Comparison of ENCODE assay signal across 15 mouse cellular contexts in the genomic region with DNA sequence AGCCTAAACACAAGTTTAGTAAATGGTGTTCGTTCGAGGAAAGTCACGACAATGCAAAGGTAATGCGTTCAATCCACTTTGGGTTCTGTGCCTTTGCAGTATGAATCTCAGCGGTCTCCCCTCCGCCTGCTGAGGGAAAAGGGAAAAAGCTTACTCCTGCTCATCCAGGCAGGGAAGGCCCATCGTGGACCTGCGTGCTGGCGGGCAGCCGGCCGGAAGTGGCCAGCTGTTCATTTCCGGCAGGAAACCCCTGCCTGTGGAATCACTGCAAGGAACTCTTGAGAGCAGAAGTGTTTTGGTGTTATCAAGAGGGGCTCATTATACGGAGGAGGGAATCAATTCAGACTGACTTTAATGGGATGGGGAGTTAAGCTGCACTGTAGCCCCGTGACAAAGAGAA.
A peak's percentile ranks its signal among the peaks of the same experiment; 100 is the strongest.
DNase-seq lines count a peak whose midpoint lies in the region; ATAC-seq and TF ChIP-seq lines count a peak whose summit lies in the region.
"Had no signal": no experiment of that assay in that cellular context is flagged by ENCODE, and none has a peak within 500 bp of the region (broad histone marks: within the 10 kb centered on the region; RNA-seq: fewer than 3 reads in every experiment).

No protein-coding gene starts in this region.

- no peaks in the 10 kb centered on the region for H3K9me3 ChIP-seq in heart, embryonic 12.5 days (replicated peaks)
- H3K9me3 ChIP-seq in kidney, postnatal 0 days (replicated peaks; ENCODE audit: low read length) = no peaks in the 10 kb centered on the region
- H3K9me3 ChIP-seq in ES-Bruce4 (replicated peaks; ENCODE audit: control insufficient read depth, insufficient read depth, low read length, poor library complexity, severe bottlenecking) = no peaks in the 10 kb centered on the region
- no peaks in the 10 kb centered on the region for H3K9me3 ChIP-seq in embryonic facial prominence, embryonic 14.5 days (ENCODE audit: control insufficient read depth, low read length)
- no peaks in the 10 kb centered on the region for H3K9me3 ChIP-seq in midbrain, embryonic 10.5 days (replicated peaks)
- H3K9me3 ChIP-seq: embryonic facial prominence, embryonic 13.5 days; forebrain, embryonic 10.5 days; limb, embryonic 12.5 days; neural tube, embryonic 13.5 days had no signal

- H3K9ac ChIP-seq in heart, embryonic 12.5 days = no peak overlapping the region
- no peak overlapping the region for H3K9ac ChIP-seq in kidney, postnatal 0 days (ENCODE audit: low read depth, low read length)
- no peak overlapping the region for H3K9ac ChIP-seq in ES-Bruce4 (ENCODE audit: low read depth, poor library complexity, severe bottlenecking)
- H3K9ac ChIP-seq in embryonic facial prominence, embryonic 14.5 days (ENCODE audit: low read depth, low read length) = no peak overlapping the region
- H3K9ac ChIP-seq: embryonic facial prominence, embryonic 13.5 days; limb, embryonic 12.5 days; neural tube, embryonic 13.5 days had no signal

- H3K27ac ChIP-seq in heart, embryonic 12.5 days (ENCODE audit: poor library complexity, severe bottlenecking) = no peak overlapping the region
- no peak overlapping the region for H3K27ac ChIP-seq in kidney, postnatal 0 days
- H3K27ac ChIP-seq in ES-Bruce4 (ENCODE audit: insufficient read depth, low read length) = no peak overlapping the region
- no peak overlapping the region for H3K27ac ChIP-seq in embryonic facial prominence, embryonic 14.5 days (replicated peaks; ENCODE audit: low read depth, low read length)
- no peak overlapping the region for H3K27ac ChIP-seq in midbrain, embryonic 10.5 days (replicated peaks)
- H3K27ac ChIP-seq: embryonic facial prominence, embryonic 13.5 days; forebrain, embryonic 10.5 days; limb, embryonic 12.5 days; neural tube, embryonic 13.5 days had no signal

- ATAC-seq in heart, embryonic 12.5 days (ENCODE audit: insufficient number of reproducible peaks, low FRiP score) = no peak
- no peak for ATAC-seq in kidney, postnatal 0 days (replicated peaks; ENCODE audit: low FRiP score, low read depth)
- ATAC-seq in embryonic facial prominence, embryonic 14.5 days (ENCODE audit: low read depth) = no peak

- TF ChIP-seq EP300 in ES-Bruce4 (IDR thresholded peaks at IDR 0.05; ENCODE audit: insufficient read depth, low read depth, low read length) = no peak

- no peak for TF ChIP-seq POLR2A in ES-Bruce4 (IDR thresholded peaks at IDR 0.05; ENCODE audit: insufficient read depth, low read length)

- 54% methylated on average over 14 of the region's 14 CpGs for WGBS in heart, embryonic 12.5 days
- WGBS in kidney, postnatal 0 days = 39% methylated on average over 14 of the region's 14 CpGs
- WGBS in embryonic facial prominence, embryonic 14.5 days = 55% methylated on average over 14 of the region's 14 CpGs
- WGBS in midbrain, embryonic 10.5 days = 66% methylated on average over 14 of the region's 14 CpGs

- TF ChIP-seq CTCF in kidney, postnatal 0 days (IDR thresholded peaks at IDR 0.05; ENCODE audit: low read depth) = no peak
- TF ChIP-seq CTCF in ES-Bruce4 (IDR thresholded peaks at IDR 0.05; ENCODE audit: low read depth, low read length) = no peak

- no peaks in the 10 kb centered on the region for H3K27me3 ChIP-seq in heart, embryonic 12.5 days (replicated peaks)
- no peaks in the 10 kb centered on the region for H3K27me3 ChIP-seq in kidney, postnatal 0 days (ENCODE audit: insufficient read depth, low read length)
- H3K27me3 ChIP-seq in ES-Bruce4 (ENCODE audit: control insufficient read depth, insufficient read depth, low read length, poor library complexity, severe bottlenecking) = no peaks in the 10 kb centered on the region
- H3K27me3 ChIP-seq in embryonic facial prominence, embryonic 14.5 days (replicated peaks; ENCODE audit: control insufficient read depth, insufficient read depth, low read length) = no peaks in the 10 kb centered on the region
- H3K27me3 ChIP-seq in midbrain, embryonic 10.5 days (ENCODE audit: low read depth, poor library complexity, severe bottlenecking) = no peaks in the 10 kb centered on the region
- H3K27me3 ChIP-seq: embryonic facial prominence, embryonic 13.5 days; limb, embryonic 12.5 days; neural tube, embryonic 13.5 days had no signal

- peaks cover 32% of the 10 kb centered on the region for H3K4me1 ChIP-seq in heart, embryonic 12.5 days (replicated peaks)
- H3K4me1 ChIP-seq in kidney, postnatal 0 days (replicated peaks; ENCODE audit: insufficient read depth, low read length) = no peaks in the 10 kb centered on the region
- H3K4me1 ChIP-seq in ES-Bruce4 (ENCODE audit: control insufficient read depth, insufficient read depth, low read length) = no peaks in the 10 kb centered on the region
- H3K4me1 ChIP-seq in embryonic facial prominence, embryonic 14.5 days (ENCODE audit: control insufficient read depth, insufficient read depth, low read length) = no peaks in the 10 kb centered on the region
- H3K4me1 ChIP-seq in midbrain, embryonic 10.5 days = peaks cover 4% of the 10 kb centered on the region; the same call in 1 of the 2 replicates

- peak; percentile 23 for DNase-seq in heart, adult 11 months
- DNase-seq in kidney, postnatal 0 days (ENCODE audit: low spot score) = peak; percentile 56
- DNase-seq in kidney, adult 9 months = no peak
- peak; percentile 11 for DNase-seq in embryonic facial prominence, embryonic 14.5 days (ENCODE audit: low spot score)
- no peak for DNase-seq in midbrain, embryonic 10.5 days (ENCODE audit: low spot score)
- no peak for DNase-seq in urinary bladder, postnatal 14 days (ENCODE audit: low spot score)
- DNase-seq: adrenal gland, postnatal 25 days; cerebellum, adult 9-10 months; lung, adult 2 months had no signal

- no peak overlapping the region for H3K4me2 ChIP-seq in heart, embryonic 12.5 days
- no peak overlapping the region for H3K4me2 ChIP-seq in kidney, postnatal 0 days (ENCODE audit: low read length)
- H3K4me2 ChIP-seq in embryonic facial prominence, embryonic 14.5 days (ENCODE audit: low read depth, low read length) = no peak overlapping the region
- H3K4me2 ChIP-seq: embryonic facial prominence, embryonic 13.5 days; limb, embryonic 12.5 days; neural tube, embryonic 13.5 days had no signal

- no peak overlapping the region for H3K4me3 ChIP-seq in heart, embryonic 12.5 days
- H3K4me3 ChIP-seq in kidney, postnatal 0 days (replicated peaks; ENCODE audit: low read depth, low read length) = no peak overlapping the region
- H3K4me3 ChIP-seq in ES-Bruce4 (ENCODE audit: low read depth, low read length) = peak overlapping the region; percentile 48
- H3K4me3 ChIP-seq in embryonic facial prominence, embryonic 14.5 days (ENCODE audit: low read depth, low read length) = no peak overlapping the region
- no peak overlapping the region for H3K4me3 ChIP-seq in midbrain, embryonic 10.5 days
- H3K4me3 ChIP-seq: embryonic facial prominence, embryonic 13.5 days; forebrain, embryonic 10.5 days; limb, embryonic 12.5 days; neural tube, embryonic 13.5 days had no signal

- H3K36me3 ChIP-seq in heart, embryonic 12.5 days = no peaks in the 10 kb centered on the region
- H3K36me3 ChIP-seq in kidney, postnatal 0 days (ENCODE audit: insufficient read depth, low read length) = no peaks in the 10 kb centered on the region
- H3K36me3 ChIP-seq in ES-Bruce4 (ENCODE audit: control insufficient read depth, insufficient read depth, low read length, poor library complexity, severe bottlenecking) = no peaks in the 10 kb centered on the region
- H3K36me3 ChIP-seq in embryonic facial prominence, embryonic 14.5 days (ENCODE audit: control insufficient read depth, insufficient read depth, low read length) = no peaks in the 10 kb centered on the region
- no peaks in the 10 kb centered on the region for H3K36me3 ChIP-seq in midbrain, embryonic 10.5 days
- H3K36me3 ChIP-seq: embryonic facial prominence, embryonic 13.5 days; forebrain, embryonic 10.5 days; limb, embryonic 12.5 days; neural tube, embryonic 13.5 days had no signal

Comparison
In these comparisons a context has a peak if more than half of its experiments do, and no peak if none do; other contexts are left out.
1. DNase-seq: peak in heart, adult 11 months (single experiment), kidney, postnatal 0 days (single experiment) and embryonic facial prominence, embryonic 14.5 days (single experiment); none in kidney, adult 9 months (single experiment), midbrain, embryonic 10.5 days (single experiment) and urinary bladder, postnatal 14 days (single experiment).